Mouse (Mus musculus) left cerebral cortex, postnatal 4 days (tissue): ENCODE measurements at regions not wholly inside any gene's neighbourhood (a gene's known extent, or its start where the extent isn't known, plus 50 kb on each side); places are given as distances from the start of the nearest gene placed in this dataset.
"Not testable (repeated sequence)": the region's sequence is repeated elsewhere in the genome, so short reads cannot be mapped to it uniquely, and the experiment has no call there.

ENCODE experiments used
- DNase-seq: peaks from one replicate; pipeline ENCODE4 v3.0.0-alpha.2; 2022
- intact Hi-C: fragments of 180-260 bp; cut with DNase I; formaldehyde crosslinking; loops from one replicate; pipeline ENCODE4 v1.15.1; 2025

GRCm38 (mm10) chr1:128535537-128536150, 56.4 kb downstream of the Cxcr4 start:
- DNase-seq, result peak; percentile 13
- intact Hi-C loops, result no loop called here

GRCm38 (mm10) chr1:128532632-128533031, 59.5 kb downstream of the Cxcr4 start:
- no peak for DNase-seq
- intact Hi-C loops, result no loop called here

- intact Hi-C loops, result no loop called here
- no peak for DNase-seq
Measured at GRCm38 (mm10) chr1:128529808-128530545, 62.1 kb downstream of the Cxcr4 start.

GRCm38 (mm10) chr1:128519234-128519633, 72.9 kb downstream of the Cxcr4 start:
- intact Hi-C loops, result no loop called here
- no peak for DNase-seq

- no peak for DNase-seq
- intact Hi-C loops, result no loop called here
Measured at GRCm38 (mm10) chr1:128518514-128518913, 73.6 kb downstream of the Cxcr4 start.

- intact Hi-C loops, result no loop called here
- no peak for DNase-seq
Measured at GRCm38 (mm10) chr1:128517351-128517750, 74.7 kb downstream of the Cxcr4 start.

- intact Hi-C loops, result no loop called here
- no peak for DNase-seq
Measured at GRCm38 (mm10) chr1:128514327-128514726, 77.8 kb downstream of the Cxcr4 start.

GRCm38 (mm10) chr1:128513911-128514310, 78.2 kb downstream of the Cxcr4 start:
- DNase-seq, result no peak
- intact Hi-C loops, result no loop called here

- intact Hi-C loops, result no loop called here
- DNase-seq, result no peak
Measured at GRCm38 (mm10) chr1:128513153-128513552, 78.9 kb downstream of the Cxcr4 start.

- intact Hi-C loops, result no loop called here
- no peak for DNase-seq
Measured at GRCm38 (mm10) chr1:128508816-128509461, 83.2 kb downstream of the Cxcr4 start.

GRCm38 (mm10) chr1:128506551-128507313, 85.4 kb downstream of the Cxcr4 start:
- no peak for DNase-seq

GRCm38 (mm10) chr1:128504371-128504770, 87.2 kb upstream of the Dars start:
- intact Hi-C loops, result no loop called here
- DNase-seq, result no peak

More at GRCm38 (mm10) chr1:128506551-128507313, 85.4 kb downstream of the Cxcr4 start:
- intact Hi-C loops, result no loop called here

- intact Hi-C loops, result no loop called here
- no peak for DNase-seq
Measured at GRCm38 (mm10) chr1:128498042-128498772, 81.0 kb upstream of the Dars start.

GRCm38 (mm10) chr1:128492251-128492650, 75.1 kb upstream of the Dars start:
- no peak for DNase-seq

GRCm38 (mm10) chr1:128487181-128487580, 70.0 kb upstream of the Dars start:
- DNase-seq, intact Hi-C loops: not testable (repeated sequence)

More at GRCm38 (mm10) chr1:128492251-128492650, 75.1 kb upstream of the Dars start:
- intact Hi-C loops, result no loop called here

- intact Hi-C loops, result loop anchor here (10.0 kb wide), 1 partner anchor 106 kb away; no protein-coding TSS in a partner anchor
- DNase-seq, result no peak
Measured at GRCm38 (mm10) chr1:128478376-128478775, 61.2 kb upstream of the Dars start.

GRCm38 (mm10) chr1:128477653-128478052, 60.5 kb upstream of the Dars start:
- intact Hi-C loops, result loop anchor here (10.0 kb wide), 1 partner anchor 107 kb away; no protein-coding TSS in a partner anchor

GRCm38 (mm10) chr1:128472713-128473230, 55.6 kb upstream of the Dars start:
- no peak for DNase-seq
- intact Hi-C loops, result loop anchor here (10.0 kb wide), 1 partner anchor 112 kb away; no protein-coding TSS in a partner anchor

More at GRCm38 (mm10) chr1:128477653-128478052, 60.5 kb upstream of the Dars start:
- DNase-seq, result no peak

GRCm38 (mm10) chr1:128472022-128472712, 55.0 kb upstream of the Dars start:
- intact Hi-C loops, result loop anchor here (10.0 kb wide), 1 partner anchor 113 kb away; no protein-coding TSS in a partner anchor
- DNase-seq, result peak; percentile 81
